Mouse (Mus musculus) erythroblast, embryonic 14.5 days (primary cell): ENCODE results near the gene Isl1.

Experiments used
- GATA1 ChIP-seq: IDR thresholded peaks from 2 replicates; pipeline ENCODE4 v1.6.1; 2012; ENCODE audit warnings: low read length, inconsistent platforms, mixed read lengths
- TAL1 ChIP-seq: IDR thresholded peaks from 3 replicates; pipeline ENCODE4 v1.6.1; 2012; ENCODE audit warnings: low read length, inconsistent platforms, mixed read lengths

DNA sequence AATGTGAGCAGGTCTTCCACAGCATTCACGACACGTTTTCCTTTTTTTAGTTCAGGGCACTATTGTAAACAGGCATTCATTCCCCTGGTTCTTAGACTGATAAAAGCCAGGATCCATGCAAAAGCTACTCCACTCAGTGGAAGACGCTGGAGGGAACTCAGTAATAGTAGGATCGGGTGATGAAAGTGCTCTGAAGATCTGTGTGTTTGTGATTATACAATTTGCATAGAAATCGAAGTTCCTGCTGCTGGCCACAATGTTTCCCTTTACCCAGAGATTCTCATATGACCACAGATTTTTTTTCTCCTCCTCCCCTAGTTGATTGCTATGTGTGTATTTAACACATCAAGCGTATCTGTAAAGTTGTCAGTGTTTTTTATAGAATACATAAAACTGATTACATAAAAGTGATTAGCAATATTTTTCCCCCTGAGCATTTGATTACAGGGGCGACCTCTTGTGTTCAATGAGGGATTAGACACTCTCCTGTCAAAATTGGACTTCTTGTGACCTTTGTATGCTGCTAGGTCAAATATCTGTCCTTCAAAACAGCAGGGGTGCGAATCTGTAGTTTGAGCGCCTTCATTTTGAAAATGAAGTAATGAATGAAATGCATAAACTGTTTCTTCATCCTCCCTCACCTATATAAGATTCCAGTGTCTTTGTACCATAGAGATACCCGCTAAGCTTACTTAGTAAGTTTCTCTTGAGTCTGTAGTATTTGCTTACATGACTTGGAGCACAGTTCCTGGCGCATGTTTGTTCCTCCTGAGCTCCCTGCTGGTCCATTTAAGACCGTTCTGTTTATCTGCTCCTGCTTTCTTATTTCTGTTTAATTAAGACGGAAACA lies 2.6 kb upstream of the Isl1 start:
- TF ChIP-seq GATA1 (no peak), TAL1 (no peak)
